Mouse (Mus musculus): Measurements from ENCODE around the gene Phf1. TPM values are rescaled to one million over a fixed set of nuclear protein-coding genes. Genes with fewer than 3 reads are reported as not detected.
"Not testable (repeated sequence)": the region's sequence is repeated elsewhere in the genome, so short reads cannot be mapped to it uniquely, and the experiment has no call there.

Phf1 gene
- polyA plus RNA-seq, 1 experiment from 2014 or later: 6.4 TPM

DNA sequence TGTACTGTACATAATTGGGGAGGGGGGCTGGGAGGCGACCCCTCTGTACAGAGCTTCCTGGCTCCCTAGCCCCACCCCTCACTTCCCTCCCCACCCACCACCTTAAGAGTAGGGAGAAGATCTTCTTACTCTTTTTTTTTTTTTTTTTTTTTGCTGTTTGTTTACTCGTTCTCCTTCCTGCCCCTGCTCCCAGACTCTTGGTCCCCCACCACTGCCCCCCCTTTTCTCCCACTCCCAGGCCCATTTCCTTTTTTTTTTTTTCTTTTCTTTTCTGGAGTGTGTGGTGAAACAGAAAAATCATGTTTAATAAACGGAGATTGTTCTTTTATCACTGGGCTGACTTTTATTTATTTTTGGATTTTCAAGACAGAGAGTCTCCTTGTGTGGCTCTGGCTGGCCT, 39.3 kb downstream of the Phf1 start:
- H3K4me1 ChIP-seq (replicated peaks; ENCODE audit: control insufficient read depth, insufficient read depth, low read length): peaks cover 20% of the 10 kb centered on the region
- H3K4me3 ChIP-seq (ENCODE audit: low read depth, low read length): peak overlapping the region; percentile 87
- H3K9me3 ChIP-seq (ENCODE audit: control insufficient read depth, low read length): no peaks in the 10 kb centered on the region
- H3K4me2 ChIP-seq (ENCODE audit: low read length): peak overlapping the region; percentile 94
- peak overlapping the region; percentile 74 for H3K9ac ChIP-seq (ENCODE audit: low read length)
- no peak for ATAC-seq (replicated peaks; ENCODE audit: low FRiP score, low TSS enrichment, low read depth)
- peak overlapping the region; percentile 86; the same call in 1 of the 2 replicates for H3K27ac ChIP-seq (ENCODE audit: low read depth)
- 0% methylated on average over 3 of the region's 3 CpGs for WGBS
- H3K27me3 ChIP-seq (replicated peaks; ENCODE audit: control insufficient read depth, insufficient read depth, low read length): no peaks in the 10 kb centered on the region
- peaks cover 37% of the 10 kb centered on the region for H3K36me3 ChIP-seq (ENCODE audit: control insufficient read depth, insufficient read depth, low read length)
- no peak for DNase-seq (ENCODE audit: low spot score)

- WGBS: under 1% methylated on average over 75 of the region's 75 CpGs
Observed at GRCm38 (mm10) chr17:26972703-26973574, 40.1 kb downstream of the Phf1 start, which contains the start of gene Zbtb9. TSS of gene Zbtb9 (plus strand) at chr17:26973167.

GRCm38 (mm10) chr17:26974547-26974946, 41.7 kb downstream of the Phf1 start:
- peaks cover 20% of the 10 kb centered on the region for H3K4me1 ChIP-seq (replicated peaks; ENCODE audit: control insufficient read depth, insufficient read depth, low read length)
- H3K4me2 ChIP-seq (ENCODE audit: low read length): no peak overlapping the region
- H3K27me3 ChIP-seq (replicated peaks; ENCODE audit: control insufficient read depth, insufficient read depth, low read length): no peaks in the 10 kb centered on the region
- H3K9ac ChIP-seq (ENCODE audit: low read length): no peak overlapping the region; the same call in 1 of the 2 replicates
- H3K9me3 ChIP-seq (ENCODE audit: control insufficient read depth, low read length): no peaks in the 10 kb centered on the region
- DNase-seq (ENCODE audit: low spot score) (no peak), ATAC-seq (replicated peaks; ENCODE audit: low FRiP score, low TSS enrichment, low read depth) (no peak)
- H3K4me3 ChIP-seq (ENCODE audit: low read depth, low read length): no peak overlapping the region
- H3K27ac ChIP-seq (ENCODE audit: low read depth): no peak overlapping the region
- 88% methylated on average over 15 of the region's 15 CpGs for whole genome bisulfite sequencing
- H3K36me3 ChIP-seq (ENCODE audit: control insufficient read depth, insufficient read depth, low read length): peaks cover 52% of the 10 kb centered on the region

More at GRCm38 (mm10) chr17:26972703-26973574, 40.1 kb downstream of the Phf1 start, which contains the start of gene Zbtb9:
- H3K27ac ChIP-seq (ENCODE audit: low read depth): peak within 1 kb of the TSS; percentile 86
- H3K9me3 ChIP-seq (ENCODE audit: control insufficient read depth, low read length): no peaks in the 10 kb centered on the region
- ATAC-seq (replicated peaks; ENCODE audit: low FRiP score, low TSS enrichment, low read depth) (peak; percentile 99), DNase-seq (ENCODE audit: low spot score) (peak; percentile 93)
- peak within 1 kb of the TSS; percentile 74 for H3K9ac ChIP-seq (ENCODE audit: low read length)
- peak within 1 kb of the TSS; percentile 94 for H3K4me2 ChIP-seq (ENCODE audit: low read length)
- H3K27me3 ChIP-seq (replicated peaks; ENCODE audit: control insufficient read depth, insufficient read depth, low read length): no peaks in the 10 kb centered on the region
- H3K36me3 ChIP-seq (ENCODE audit: control insufficient read depth, insufficient read depth, low read length): peaks cover 37% of the 10 kb centered on the region
- peaks cover 20% of the 10 kb centered on the region for H3K4me1 ChIP-seq (replicated peaks; ENCODE audit: control insufficient read depth, insufficient read depth, low read length)
- peak within 1 kb of the TSS; percentile 87 for H3K4me3 ChIP-seq (ENCODE audit: low read depth, low read length)

DNA sequence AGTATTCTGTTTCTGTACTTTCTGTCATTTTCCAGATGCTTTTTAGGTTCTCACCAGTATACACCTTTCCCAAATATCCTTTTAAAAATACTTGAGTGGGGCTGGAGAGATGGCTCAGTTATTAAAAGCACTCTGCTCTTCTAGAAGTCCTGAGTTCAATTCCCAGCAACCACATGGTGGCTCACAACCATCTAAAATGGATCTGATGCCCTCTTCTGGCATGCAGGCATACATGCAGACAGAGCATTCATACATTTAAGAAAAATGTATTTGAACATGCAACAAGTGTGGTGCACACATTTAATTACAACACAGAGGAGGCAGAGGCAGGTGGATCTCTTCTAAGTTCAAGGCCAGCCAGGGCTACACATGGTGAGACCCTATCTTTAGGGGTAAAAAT, 42.6 kb downstream of the Phf1 start:
- H3K27me3 ChIP-seq (replicated peaks; ENCODE audit: control insufficient read depth, insufficient read depth, low read length): no peaks in the 10 kb centered on the region
- no peak overlapping the region for H3K4me2 ChIP-seq (ENCODE audit: low read length)
- ATAC-seq (replicated peaks; ENCODE audit: low FRiP score, low TSS enrichment, low read depth) (no peak), DNase-seq (ENCODE audit: low spot score) (no peak)
- no peak overlapping the region for H3K9ac ChIP-seq (ENCODE audit: low read length)
- peaks cover 52% of the 10 kb centered on the region for H3K36me3 ChIP-seq (ENCODE audit: control insufficient read depth, insufficient read depth, low read length)
- H3K27ac ChIP-seq (ENCODE audit: low read depth): no peak overlapping the region
- no peaks in the 10 kb centered on the region for H3K9me3 ChIP-seq (ENCODE audit: control insufficient read depth, low read length)
- H3K4me3 ChIP-seq (ENCODE audit: low read depth, low read length): no peak overlapping the region
- peaks cover 20% of the 10 kb centered on the region for H3K4me1 ChIP-seq (replicated peaks; ENCODE audit: control insufficient read depth, insufficient read depth, low read length)

DNA sequence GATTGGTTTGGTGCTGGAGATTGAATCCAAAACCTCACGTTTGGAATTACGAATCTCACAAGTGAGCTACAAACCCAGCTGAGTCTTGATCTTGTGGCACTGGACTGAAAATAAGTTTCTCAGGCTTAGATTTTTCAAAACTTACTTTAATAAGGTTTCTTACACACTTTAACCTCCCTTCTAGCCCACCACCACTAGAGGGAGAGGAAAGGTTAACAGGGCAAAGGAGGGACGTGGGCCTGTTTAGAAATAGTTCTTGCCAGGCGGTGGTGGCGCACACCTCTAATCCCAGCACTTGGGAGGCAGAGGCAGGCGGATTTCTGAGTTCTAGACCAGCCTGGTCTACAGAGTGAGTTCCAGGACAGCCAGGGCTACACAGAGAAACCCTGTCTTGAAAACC, 44.5 kb downstream of the Phf1 start:
- WGBS: 88% methylated on average over 6 of the region's 6 CpGs
- not testable (repeated sequence) for H3K4me3 ChIP-seq (ENCODE audit: low read depth, low read length); H3K27me3 ChIP-seq (replicated peaks; ENCODE audit: control insufficient read depth, insufficient read depth, low read length); H3K27ac ChIP-seq (ENCODE audit: low read depth); DNase-seq (ENCODE audit: low spot score); H3K9me3 ChIP-seq (ENCODE audit: control insufficient read depth, low read length); ATAC-seq (replicated peaks; ENCODE audit: low FRiP score, low TSS enrichment, low read depth); H3K9ac ChIP-seq (ENCODE audit: low read length); H3K4me2 ChIP-seq (ENCODE audit: low read length)
- peaks cover 11% of the 10 kb centered on the region for H3K4me1 ChIP-seq (replicated peaks; ENCODE audit: control insufficient read depth, insufficient read depth, low read length)
- peaks cover 49% of the 10 kb centered on the region for H3K36me3 ChIP-seq (ENCODE audit: control insufficient read depth, insufficient read depth, low read length)

GRCm38 (mm10) chr17:26979426-26979825, 46.6 kb downstream of the Phf1 start:
- Histone ChIP-seq H3K27me3 (replicated peaks; ENCODE audit: control insufficient read depth, insufficient read depth, low read length) (no peaks in the 10 kb centered on the region), H3K4me1 (replicated peaks; ENCODE audit: control insufficient read depth, insufficient read depth, low read length) (peaks cover 2% of the 10 kb centered on the region; the same call in 1 of the 2 replicates), H3K4me3 (ENCODE audit: low read depth, low read length) (no peak overlapping the region), H3K9ac (ENCODE audit: low read length) (no peak overlapping the region), H3K4me2 (ENCODE audit: low read length) (no peak overlapping the region), H3K36me3 (ENCODE audit: control insufficient read depth, insufficient read depth, low read length) (peaks cover 49% of the 10 kb centered on the region), H3K9me3 (ENCODE audit: control insufficient read depth, low read length) (no peaks in the 10 kb centered on the region), H3K27ac (ENCODE audit: low read depth) (no peak overlapping the region)
- ATAC-seq (replicated peaks; ENCODE audit: low FRiP score, low TSS enrichment, low read depth) (no peak), DNase-seq (ENCODE audit: low spot score) (no peak)
- 78% methylated on average over 2 of the region's 2 CpGs for WGBS

GRCm38 (mm10) chr17:26981050-26981449, 48.2 kb downstream of the Phf1 start:
- DNase-seq (ENCODE audit: low spot score) (no peak), ATAC-seq (replicated peaks; ENCODE audit: low FRiP score, low TSS enrichment, low read depth) (no peak)
- WGBS: 61% methylated on average over 2 of the region's 2 CpGs
- no peaks in the 10 kb centered on the region for H3K9me3 ChIP-seq (ENCODE audit: control insufficient read depth, low read length)
- no peak overlapping the region for H3K4me2 ChIP-seq (ENCODE audit: low read length)
- H3K27ac ChIP-seq (ENCODE audit: low read depth): no peak overlapping the region
- H3K4me3 ChIP-seq (ENCODE audit: low read depth, low read length): no peak overlapping the region
- H3K9ac ChIP-seq (ENCODE audit: low read length): no peak overlapping the region
- peaks cover 33% of the 10 kb centered on the region for H3K36me3 ChIP-seq (ENCODE audit: control insufficient read depth, insufficient read depth, low read length)
- no peaks in the 10 kb centered on the region; the same call in 1 of the 2 replicates for H3K4me1 ChIP-seq (replicated peaks; ENCODE audit: control insufficient read depth, insufficient read depth, low read length)
- no peaks in the 10 kb centered on the region for H3K27me3 ChIP-seq (replicated peaks; ENCODE audit: control insufficient read depth, insufficient read depth, low read length)

- Histone ChIP-seq H3K9me3 (ENCODE audit: control insufficient read depth, low read length) (no peaks in the 10 kb centered on the region), H3K4me2 (ENCODE audit: low read length) (no peak overlapping the region), H3K36me3 (ENCODE audit: control insufficient read depth, insufficient read depth, low read length) (peaks cover 11% of the 10 kb centered on the region), H3K4me1 (replicated peaks; ENCODE audit: control insufficient read depth, insufficient read depth, low read length) (no peaks in the 10 kb centered on the region), H3K9ac (ENCODE audit: low read length) (no peak overlapping the region), H3K4me3 (ENCODE audit: low read depth, low read length) (no peak overlapping the region), H3K27ac (ENCODE audit: low read depth) (no peak overlapping the region), H3K27me3 (replicated peaks; ENCODE audit: control insufficient read depth, insufficient read depth, low read length) (no peaks in the 10 kb centered on the region)
- DNase-seq (ENCODE audit: low spot score) (no peak), ATAC-seq (replicated peaks; ENCODE audit: low FRiP score, low TSS enrichment, low read depth) (no peak)
- WGBS: 85% methylated on average over 4 of the region's 4 CpGs
Observed at GRCm38 (mm10) chr17:26983382-26983781, 50.5 kb downstream of the Phf1 start.
